Mouse (Mus musculus): ENCODE data around the gene Xrcc6. TPM values are rescaled to one million over a fixed set of nuclear protein-coding genes. Genes with fewer than 3 reads are reported as not detected.

Xrcc6 gene
- polyA plus RNA-seq, 1 experiment from 2014 or later = 19.6 TPM

DNA sequence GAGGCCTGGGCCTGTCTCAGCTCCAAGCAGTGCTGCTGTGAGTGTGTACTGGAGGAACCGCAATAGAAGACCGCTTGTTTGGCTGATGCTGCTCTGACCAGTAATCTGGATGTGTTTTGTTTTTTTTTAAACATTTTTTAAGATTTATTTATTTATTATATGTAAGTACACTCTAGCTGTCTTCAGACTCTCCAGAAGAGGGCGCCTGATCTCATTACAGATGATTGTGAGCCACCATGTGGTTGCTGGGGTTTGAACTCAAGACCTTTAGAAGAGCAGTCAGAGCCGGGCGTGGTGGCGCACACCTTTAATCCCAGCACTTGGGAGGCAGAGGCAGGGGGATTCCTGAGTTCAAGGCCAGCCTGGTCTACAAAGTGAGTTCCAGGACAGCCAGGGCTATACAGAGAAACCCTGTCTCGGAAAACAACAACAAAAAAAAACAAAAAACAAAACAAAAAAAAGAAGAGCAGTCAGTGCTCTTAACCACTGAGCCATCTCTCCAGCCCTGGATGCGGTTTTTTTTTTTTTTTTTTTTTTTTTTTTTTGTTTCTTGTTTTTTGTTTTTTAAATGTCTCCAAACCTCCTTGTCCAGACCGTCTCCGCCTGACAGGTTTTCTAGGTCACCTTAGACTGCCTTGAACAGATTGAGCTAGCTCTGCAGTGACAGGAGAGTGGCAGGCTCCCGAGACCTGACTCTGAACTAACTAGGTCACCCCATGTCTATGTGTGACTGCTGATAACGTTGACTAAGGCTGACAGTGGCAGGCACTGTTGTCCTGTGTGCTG is 48.5 kb downstream of the Xrcc6 start:
- H3K36me3 ChIP-seq (ENCODE audit: insufficient read depth, low read length) = peaks cover 18% of the 10 kb centered on the region
- no peak overlapping the region for H3K4me2 ChIP-seq (replicated peaks; ENCODE audit: low read depth, low read length)
- no peaks in the 10 kb centered on the region for H3K27me3 ChIP-seq (replicated peaks; ENCODE audit: insufficient read depth, low read length)
- ATAC-seq (no peak), DNase-seq (ENCODE audit: low spot score) (peak; percentile 59)
- TF ChIP-seq EP300 (IDR thresholded peaks at IDR 0.05) (no peak), CTCF (IDR thresholded peaks at IDR 0.05) (peak; percentile 55)
- no peaks in the 10 kb centered on the region for H3K4me1 ChIP-seq (ENCODE audit: insufficient read depth, low read depth, low read length)
- H3K27ac ChIP-seq (ENCODE audit: low read length) = no peak overlapping the region
- WGBS = 77% methylated on average over 12 of the region's 12 CpGs
- no peak overlapping the region for H3K4me3 ChIP-seq (ENCODE audit: low read depth, low read length)
- H3K9me3 ChIP-seq (ENCODE audit: low read length) = no peaks in the 10 kb centered on the region
- H3K9ac ChIP-seq (replicated peaks; ENCODE audit: low read depth) = no peak overlapping the region

DNA sequence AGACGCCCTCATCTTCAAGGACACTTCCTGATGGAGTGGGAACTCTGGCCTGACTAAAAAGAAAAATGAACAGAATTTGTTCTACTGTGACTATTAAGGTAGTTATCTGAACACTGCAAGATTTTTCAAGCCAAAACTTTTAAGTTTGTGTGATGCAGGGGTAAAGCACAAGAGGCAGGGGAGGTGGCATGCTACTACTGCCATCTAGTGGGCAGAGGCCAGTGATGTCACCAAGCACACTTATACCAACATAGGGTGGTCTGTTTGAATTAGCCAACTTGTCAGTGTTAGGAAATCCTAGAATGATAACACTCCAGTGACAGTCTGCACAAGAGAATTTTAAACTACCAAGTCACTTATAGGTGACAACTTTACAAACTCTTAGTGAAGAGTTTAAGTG is 53.0 kb downstream of the Xrcc6 start:
- ATAC-seq = peak; percentile 71
- Histone ChIP-seq H3K36me3 (ENCODE audit: insufficient read depth, low read length) (peaks cover 18% of the 10 kb centered on the region), H3K27me3 (replicated peaks; ENCODE audit: insufficient read depth, low read length) (no peaks in the 10 kb centered on the region), H3K4me1 (ENCODE audit: insufficient read depth, low read depth, low read length) (no peaks in the 10 kb centered on the region; the same call in 1 of the 2 replicates), H3K9me3 (ENCODE audit: low read length) (no peaks in the 10 kb centered on the region), H3K4me2 (replicated peaks; ENCODE audit: low read depth, low read length) (no peak overlapping the region), H3K4me3 (ENCODE audit: low read depth, low read length) (no peak overlapping the region), H3K27ac (ENCODE audit: low read length) (no peak overlapping the region), H3K9ac (replicated peaks; ENCODE audit: low read depth) (no peak overlapping the region)
- DNase-seq (ENCODE audit: low spot score) = peak; percentile 69
- WGBS = 96% methylated on average over 1 of the region's 1 CpGs
- TF ChIP-seq EP300 (IDR thresholded peaks at IDR 0.05) (no peak), CTCF (IDR thresholded peaks at IDR 0.05) (peak; percentile 85)

DNA sequence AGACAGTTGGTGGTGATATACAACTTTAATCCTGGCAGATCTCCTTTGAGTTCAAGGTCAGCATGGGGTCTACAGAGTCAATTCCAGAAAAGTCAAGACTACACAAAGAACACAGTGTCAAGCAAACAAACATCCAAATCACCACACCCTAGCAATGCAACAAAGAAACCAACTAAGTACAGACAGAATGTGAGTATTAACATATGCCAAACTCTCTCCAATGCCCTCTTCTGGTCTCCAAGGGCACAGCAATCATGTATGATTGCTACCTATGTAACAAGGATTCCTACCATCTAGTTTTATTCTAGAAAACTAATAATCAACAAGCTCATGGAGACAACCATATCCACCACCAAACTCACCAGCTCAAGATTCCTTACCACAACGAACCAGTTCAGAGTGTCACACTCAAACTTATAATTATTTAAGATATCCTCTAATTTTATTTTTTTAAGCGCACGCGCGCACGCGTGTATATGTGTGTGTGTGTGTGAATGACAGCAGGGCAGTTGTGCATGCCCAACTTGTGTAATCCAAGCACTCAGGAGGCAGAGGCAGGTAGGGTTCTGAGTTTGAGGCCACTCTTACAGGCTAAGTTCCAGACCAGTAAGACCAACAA is 56.6 kb downstream of the Xrcc6 start:
- Histone ChIP-seq H3K9ac (replicated peaks; ENCODE audit: low read depth) (no peak overlapping the region), H3K4me2 (replicated peaks; ENCODE audit: low read depth, low read length) (no peak overlapping the region), H3K4me3 (ENCODE audit: low read depth, low read length) (no peak overlapping the region), H3K27ac (ENCODE audit: low read length) (no peak overlapping the region), H3K9me3 (ENCODE audit: low read length) (no peaks in the 10 kb centered on the region), H3K27me3 (replicated peaks; ENCODE audit: insufficient read depth, low read length) (no peaks in the 10 kb centered on the region), H3K4me1 (ENCODE audit: insufficient read depth, low read depth, low read length) (peaks cover 9% of the 10 kb centered on the region; the same call in 1 of the 2 replicates), H3K36me3 (ENCODE audit: insufficient read depth, low read length) (peaks cover 9% of the 10 kb centered on the region; the same call in 1 of the 2 replicates)
- WGBS = 96% methylated on average over 7 of the region's 7 CpGs
- TF ChIP-seq EP300 (IDR thresholded peaks at IDR 0.05) (no peak), CTCF (IDR thresholded peaks at IDR 0.05) (peak; percentile 63)
- no peak for ATAC-seq
- DNase-seq (ENCODE audit: low spot score) = peak; percentile 62

DNA sequence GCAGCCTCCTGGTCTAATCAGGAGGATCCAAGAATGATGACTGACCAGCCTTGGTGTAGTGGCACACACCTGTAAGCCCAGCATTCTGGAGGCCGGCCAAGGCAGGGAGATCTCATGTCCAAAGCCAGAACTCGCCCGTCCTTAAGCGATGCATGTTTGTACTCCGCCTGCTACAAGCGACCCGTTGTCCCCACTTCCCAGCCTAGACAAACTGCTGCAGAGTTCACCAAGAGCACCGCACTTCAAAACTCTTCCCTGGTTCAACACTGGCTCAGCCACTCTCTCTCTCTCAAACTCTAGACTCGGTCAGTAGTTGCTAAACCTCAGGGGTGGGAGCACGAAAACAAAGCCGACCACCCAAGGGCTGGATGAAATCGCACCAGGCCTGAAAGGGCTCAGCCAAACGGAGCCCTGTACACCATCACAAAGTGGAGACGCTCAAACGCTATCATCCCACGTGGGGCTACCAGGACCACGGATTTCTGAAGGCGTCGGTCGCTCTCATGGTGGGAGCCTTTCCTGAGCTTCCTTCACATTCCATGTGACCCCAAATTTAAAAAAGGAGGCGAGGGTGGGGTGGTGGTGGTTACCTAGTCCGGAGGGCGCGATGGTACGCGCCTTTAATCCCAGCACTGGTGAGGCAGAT is 58.7 kb downstream of the Xrcc6 start:
- H3K36me3 ChIP-seq (ENCODE audit: insufficient read depth, low read length) = no peaks in the 10 kb centered on the region; the same call in 1 of the 2 replicates
- H3K9ac ChIP-seq (replicated peaks; ENCODE audit: low read depth) = peak overlapping the region; percentile 91
- H3K4me2 ChIP-seq (replicated peaks; ENCODE audit: low read depth, low read length) = peak overlapping the region; percentile 92
- TF ChIP-seq CTCF (IDR thresholded peaks at IDR 0.05) = no peak
- DNase-seq (ENCODE audit: low spot score) (no peak), ATAC-seq (0 out of 2 replicates have a peak, but pooled peaks have one; percentile 11)
- H3K27ac ChIP-seq (ENCODE audit: low read length) = peak overlapping the region; percentile 88
- H3K4me1 ChIP-seq (ENCODE audit: insufficient read depth, low read depth, low read length) = peaks cover 9% of the 10 kb centered on the region; the same call in 1 of the 2 replicates
- WGBS = under 1% methylated on average over 26 of the region's 26 CpGs
- peak overlapping the region; percentile 96 for H3K4me3 ChIP-seq (ENCODE audit: low read depth, low read length)
- H3K27me3 ChIP-seq (replicated peaks; ENCODE audit: insufficient read depth, low read length) = no peaks in the 10 kb centered on the region
- no peaks in the 10 kb centered on the region for H3K9me3 ChIP-seq (ENCODE audit: low read length)

DNA sequence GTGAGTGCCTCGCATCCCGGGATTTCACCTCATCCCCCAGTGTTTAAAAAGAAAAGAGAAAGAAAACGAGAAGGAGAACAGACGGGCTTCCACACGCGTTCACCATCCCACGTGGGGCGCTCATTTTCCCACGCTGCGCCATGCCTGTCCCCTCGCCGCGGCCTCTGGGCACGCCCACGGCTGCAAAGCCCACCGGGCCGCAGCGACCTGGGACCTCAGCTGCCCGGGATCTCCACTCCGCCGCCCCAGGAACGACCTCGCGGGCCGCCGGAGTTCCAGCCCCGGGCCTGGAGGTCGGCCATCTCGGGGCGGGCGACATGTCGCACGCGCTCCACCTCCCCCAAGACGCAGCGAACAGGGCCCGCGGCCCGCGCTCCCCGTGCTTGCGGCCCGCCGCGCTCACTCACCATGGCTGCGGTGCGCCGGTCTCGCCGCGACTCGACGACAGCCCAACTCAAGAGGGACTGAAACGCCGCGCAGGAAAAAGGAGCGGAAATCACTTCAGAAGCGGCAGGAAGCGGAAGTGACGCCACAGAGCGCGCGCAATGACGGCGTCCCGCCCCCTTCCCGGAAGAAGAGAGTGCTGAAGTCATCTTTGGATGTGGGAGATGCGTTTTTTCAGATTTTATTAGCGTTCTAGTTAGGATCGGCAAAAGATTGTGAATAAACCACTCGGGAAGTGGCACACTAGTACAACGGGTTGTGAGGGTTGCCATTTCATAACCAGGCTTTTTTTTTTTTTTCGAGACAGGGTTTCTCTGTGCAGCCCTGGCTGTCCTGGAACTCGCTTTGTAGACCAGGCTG is 59.6 kb downstream of the Xrcc6 start, which contains the start of gene Snu13:
TSS of gene Snu13 (minus strand) at position 519 of the 804 bp plus-strand sequence.
- TF ChIP-seq CTCF (IDR thresholded peaks at IDR 0.05) (no peak), EP300 (IDR thresholded peaks at IDR 0.05) (peak; percentile 31; the same call in 1 of the 2 replicates)
- H3K9me3 ChIP-seq (ENCODE audit: low read length) = no peaks in the 10 kb centered on the region

More for the DNA sequence above, 59.6 kb downstream of the Xrcc6 start, which contains the start of gene Snu13:
- Histone ChIP-seq H3K4me3 (ENCODE audit: low read depth, low read length) (peak within 1 kb of the TSS; percentile 96), H3K36me3 (ENCODE audit: insufficient read depth, low read length) (no peaks in the 10 kb centered on the region; the same call in 1 of the 2 replicates), H3K27me3 (replicated peaks; ENCODE audit: insufficient read depth, low read length) (no peaks in the 10 kb centered on the region), H3K4me2 (replicated peaks; ENCODE audit: low read depth, low read length) (peak within 1 kb of the TSS; percentile 92), H3K4me1 (ENCODE audit: insufficient read depth, low read depth, low read length) (peaks cover 9% of the 10 kb centered on the region; the same call in 1 of the 2 replicates), H3K27ac (ENCODE audit: low read length) (peak within 1 kb of the TSS; percentile 88), H3K9ac (replicated peaks; ENCODE audit: low read depth) (peak within 1 kb of the TSS; percentile 91)
- ATAC-seq = peak; percentile 94
- DNase-seq (ENCODE audit: low spot score) = peak; percentile 93
- WGBS = under 1% methylated on average over 74 of the region's 74 CpGs

Measured in lung, postnatal 0 days (tissue).